Mouse (Mus musculus): ENCODE measurements around the gene Muc4. TPM values are rescaled to one million over a fixed set of nuclear protein-coding genes. Genes with fewer than 3 reads are reported as not detected.

Muc4 gene
- total and polyA plus RNA-seq, 3 experiments = not detected

GRCm38 (mm10) chr16:32710426-32711070 lies 25.1 kb upstream of the Muc4 start:
- H3K4me1 ChIP-seq (ENCODE audit: control insufficient read depth in 1 of 2, insufficient read depth in 2 of 2, low read length in 2 of 2) = no peaks in the 10 kb centered on the region
- H3K9ac ChIP-seq (ENCODE audit: control insufficient read depth, low read depth, low read length, poor library complexity, severe bottlenecking) = no peak overlapping the region
- H3K79me2 ChIP-seq (ENCODE audit: control insufficient read depth, insufficient read depth, low read length, poor library complexity) = no peaks in the 10 kb centered on the region
- no peaks in the 10 kb centered on the region for H3K9me3 ChIP-seq (replicated peaks; ENCODE audit: insufficient read depth, low read length)
- H3K27ac ChIP-seq (ENCODE audit: control insufficient read depth, low read depth, low read length) = no peak overlapping the region
- no peaks in the 10 kb centered on the region for H3K27me3 ChIP-seq (ENCODE audit: control insufficient read depth in 1 of 2, insufficient read depth in 2 of 2, low read length in 2 of 2)
- H3K36me3 ChIP-seq (ENCODE audit: control insufficient read depth in 1 of 2, insufficient read depth in 2 of 2, low read length in 2 of 2) = no peaks in the 10 kb centered on the region
- TF ChIP-seq ZC3H11A (IDR thresholded peaks at IDR 0.05; ENCODE audit: low read depth, low read length) (no peak), CHD2 (IDR thresholded peaks at IDR 0.05; ENCODE audit: low read length) (no peak), POLR2AphosphoS5 (IDR thresholded peaks at IDR 0.05; ENCODE audit: borderline replicate concordance, low read depth, low read length) (no peak), ZNF384 (IDR thresholded peaks at IDR 0.05; ENCODE audit: low read depth, low read length) (no peak), MAZ (IDR thresholded peaks at IDR 0.05; ENCODE audit: low read depth, low read length) (no peak)
- DNase-seq (ENCODE audit: low read depth, low spot score) = no peak
- H3K4me3 ChIP-seq (ENCODE audit: control insufficient read depth in 1 of 2, insufficient read depth in 1 of 2, low read depth in 2 of 2, low read length in 2 of 2) = no peak overlapping the region

- H3K4me3 ChIP-seq (ENCODE audit: control insufficient read depth in 1 of 2, insufficient read depth in 1 of 2, low read depth in 2 of 2, low read length in 2 of 2) = no peak overlapping the region
- DNase-seq (ENCODE audit: low read depth, low spot score) = no peak
- no peak overlapping the region for H3K9ac ChIP-seq (ENCODE audit: control insufficient read depth, low read depth, low read length, poor library complexity, severe bottlenecking)
- H3K27ac ChIP-seq (ENCODE audit: control insufficient read depth, low read depth, low read length) = no peak overlapping the region
- TF ChIP-seq ETS1 (IDR thresholded peaks at IDR 0.05; ENCODE audit: low read depth, low read length) (no peak), NELFE (IDR thresholded peaks at IDR 0.05; ENCODE audit: low read depth, low read length) (no peak), SMC3 (IDR thresholded peaks at IDR 0.05; ENCODE audit: low read depth, low read length) (no peak), ZNF384 (IDR thresholded peaks at IDR 0.05; ENCODE audit: low read depth, low read length) (no peak), CHD1 (IDR thresholded peaks at IDR 0.05; ENCODE audit: low read depth, low read length) (no peak), KAT2A (conservative IDR thresholded peaks at IDR 0.05; ENCODE audit: low read depth, low read length) (no peak), JUND (IDR thresholded peaks at IDR 0.05; ENCODE audit: low read depth, low read length) (no peak), MXI1 (IDR thresholded peaks at IDR 0.05; ENCODE audit: low read depth, low read length) (no peak), MAX (IDR thresholded peaks at IDR 0.05; ENCODE audit: low read length) (no peak), POLR2AphosphoS2 (IDR thresholded peaks at IDR 0.05; ENCODE audit: low read length) (no peak), GABPA (IDR thresholded peaks at IDR 0.05; ENCODE audit: low read depth, low read length) (no peak), HCFC1 (IDR thresholded peaks at IDR 0.05; ENCODE audit: low read depth, low read length) (no peak), SIN3A (IDR thresholded peaks at IDR 0.05; ENCODE audit: low read length) (no peak)
- H3K36me3 ChIP-seq (ENCODE audit: control insufficient read depth in 1 of 2, insufficient read depth in 2 of 2, low read length in 2 of 2) = no peaks in the 10 kb centered on the region
- no peaks in the 10 kb centered on the region for H3K4me1 ChIP-seq (ENCODE audit: control insufficient read depth in 1 of 2, insufficient read depth in 2 of 2, low read length in 2 of 2)
- no peaks in the 10 kb centered on the region for H3K79me2 ChIP-seq (ENCODE audit: control insufficient read depth, insufficient read depth, low read length, poor library complexity)
- H3K9me3 ChIP-seq (replicated peaks; ENCODE audit: insufficient read depth, low read length) = no peaks in the 10 kb centered on the region
- H3K27me3 ChIP-seq (ENCODE audit: control insufficient read depth in 1 of 2, insufficient read depth in 2 of 2, low read length in 2 of 2) = peaks cover 2% of the 10 kb centered on the region in 2 experiments; a peak in 1 of 4 replicates
Observed at GRCm38 (mm10) chr16:32712202-32712601, 23.5 kb upstream of the Muc4 start.

Data from MEL (cell line).